Comparison of ENCODE assay signal across 12 mouse cellular contexts in the genomic region with DNA sequence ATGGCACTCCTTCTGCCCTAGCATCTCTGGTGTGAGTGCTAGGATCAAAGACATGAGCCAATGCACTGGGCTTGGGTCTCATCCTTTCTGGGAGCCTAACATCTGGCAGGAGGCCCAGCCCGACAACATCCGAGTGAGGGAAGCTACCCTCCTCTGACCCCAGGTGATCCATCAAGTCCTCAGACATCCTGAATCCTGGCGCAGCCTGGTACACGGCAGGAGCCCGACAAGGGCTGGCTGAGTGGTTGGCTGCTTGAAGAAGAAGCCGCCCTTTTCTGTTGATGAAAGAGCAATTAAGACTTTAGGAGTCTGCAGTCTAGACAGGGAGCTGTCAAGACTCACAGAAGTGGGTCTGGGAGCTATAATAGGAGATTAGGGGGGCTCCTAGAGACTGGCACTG.
A peak's percentile ranks its signal among the peaks of the same experiment; 100 is the strongest.
DNase-seq lines count a peak whose midpoint lies in the region; ATAC-seq lines count a peak whose summit lies in the region.
"Had no signal": no experiment of that assay in that cellular context is flagged by ENCODE, and none has a peak within 500 bp of the region (broad histone marks: within the 10 kb centered on the region; RNA-seq: fewer than 3 reads in every experiment).

No protein-coding gene starts in this region.

- no peaks in the 10 kb centered on the region for H3K27me3 ChIP-seq in intestine, embryonic 14.5 days (replicated peaks; ENCODE audit: control insufficient read depth, insufficient read depth, low read length)
- H3K27me3 ChIP-seq in intestine, embryonic 16.5 days (replicated peaks; ENCODE audit: control insufficient read depth, insufficient read depth, low read length) = no peaks in the 10 kb centered on the region
- no peaks in the 10 kb centered on the region for H3K27me3 ChIP-seq in hindbrain, embryonic 12.5 days
- H3K27me3 ChIP-seq in midbrain, embryonic 15.5 days (replicated peaks) = no peaks in the 10 kb centered on the region
- H3K27me3 ChIP-seq: limb, embryonic 15.5 days; stomach, embryonic 15.5 days had no signal

- H3K36me3 ChIP-seq in intestine, embryonic 14.5 days (ENCODE audit: control insufficient read depth, insufficient read depth, low read length) = no peaks in the 10 kb centered on the region
- no peaks in the 10 kb centered on the region for H3K36me3 ChIP-seq in intestine, embryonic 16.5 days (ENCODE audit: control insufficient read depth, insufficient read depth, low read length)
- H3K36me3 ChIP-seq in hindbrain, embryonic 12.5 days = no peaks in the 10 kb centered on the region
- no peaks in the 10 kb centered on the region for H3K36me3 ChIP-seq in midbrain, embryonic 15.5 days (replicated peaks)
- H3K36me3 ChIP-seq: limb, embryonic 15.5 days; stomach, embryonic 15.5 days had no signal

- peak overlapping the region; percentile 76; the same call in 1 of the 2 replicates for H3K27ac ChIP-seq in intestine, embryonic 14.5 days (ENCODE audit: low read depth)
- no peak overlapping the region for H3K27ac ChIP-seq in intestine, embryonic 16.5 days (ENCODE audit: low read length)
- H3K27ac ChIP-seq in hindbrain, embryonic 12.5 days = peak overlapping the region; percentile 97
- peak overlapping the region; percentile 92 for H3K27ac ChIP-seq in midbrain, embryonic 15.5 days
- H3K27ac ChIP-seq: limb, embryonic 15.5 days; stomach, embryonic 15.5 days had no signal

- no peak overlapping the region for H3K9ac ChIP-seq in intestine, embryonic 14.5 days (ENCODE audit: low read length)
- H3K9ac ChIP-seq in intestine, embryonic 16.5 days (ENCODE audit: low read depth, low read length) = no peak overlapping the region
- H3K9ac ChIP-seq in hindbrain, embryonic 12.5 days = no peak overlapping the region
- H3K9ac ChIP-seq in midbrain, embryonic 15.5 days = no peak overlapping the region
- H3K9ac ChIP-seq: limb, embryonic 15.5 days; stomach, embryonic 15.5 days had no signal

- WGBS in intestine, embryonic 14.5 days = 21% methylated on average over 6 of the region's 6 CpGs
- 23% methylated on average over 6 of the region's 6 CpGs for WGBS in intestine, embryonic 16.5 days
- WGBS in hindbrain, embryonic 12.5 days = 14% methylated on average over 6 of the region's 6 CpGs
- WGBS in midbrain, embryonic 15.5 days = 38% methylated on average over 6 of the region's 6 CpGs

- H3K9me3 ChIP-seq in intestine, embryonic 14.5 days (ENCODE audit: control insufficient read depth, low read length) = no peaks in the 10 kb centered on the region
- no peaks in the 10 kb centered on the region for H3K9me3 ChIP-seq in intestine, embryonic 16.5 days (ENCODE audit: control insufficient read depth, low read length)
- no peaks in the 10 kb centered on the region for H3K9me3 ChIP-seq in hindbrain, embryonic 12.5 days (replicated peaks)
- no peaks in the 10 kb centered on the region for H3K9me3 ChIP-seq in midbrain, embryonic 15.5 days
- H3K9me3 ChIP-seq: limb, embryonic 15.5 days; megakaryocyte, embryonic 14.5 days; stomach, embryonic 15.5 days had no signal

- no peak overlapping the region for H3K4me2 ChIP-seq in intestine, embryonic 14.5 days (ENCODE audit: low read length)
- H3K4me2 ChIP-seq in intestine, embryonic 16.5 days (ENCODE audit: low read depth, low read length) = no peak overlapping the region
- H3K4me2 ChIP-seq in hindbrain, embryonic 12.5 days (replicated peaks) = no peak overlapping the region
- no peak overlapping the region for H3K4me2 ChIP-seq in midbrain, embryonic 15.5 days
- H3K4me2 ChIP-seq: limb, embryonic 15.5 days; stomach, embryonic 15.5 days had no signal

- 0 out of 2 replicates have a peak, but pooled peaks have one; percentile 30 for ATAC-seq in intestine, embryonic 14.5 days (replicated peaks; ENCODE audit: low FRiP score, low TSS enrichment, low read depth)
- no peak for ATAC-seq in intestine, embryonic 16.5 days
- no peak for ATAC-seq in hindbrain, embryonic 12.5 days (ENCODE audit: low FRiP score)
- ATAC-seq in midbrain, embryonic 15.5 days (replicated peaks) = no peak

- peaks cover 31% of the 10 kb centered on the region for H3K4me1 ChIP-seq in intestine, embryonic 14.5 days (replicated peaks; ENCODE audit: control insufficient read depth, insufficient read depth, low read length)
- peaks cover 17% of the 10 kb centered on the region for H3K4me1 ChIP-seq in intestine, embryonic 16.5 days (ENCODE audit: control insufficient read depth, insufficient read depth, low read length)
- H3K4me1 ChIP-seq in hindbrain, embryonic 12.5 days = peaks cover 69% of the 10 kb centered on the region
- peaks cover 60% of the 10 kb centered on the region for H3K4me1 ChIP-seq in midbrain, embryonic 15.5 days
- H3K4me1 ChIP-seq: megakaryocyte, embryonic 14.5 days had no signal

- H3K4me3 ChIP-seq in intestine, embryonic 14.5 days (ENCODE audit: low read depth, low read length) = no peak overlapping the region
- no peak overlapping the region for H3K4me3 ChIP-seq in intestine, embryonic 16.5 days (ENCODE audit: low read length)
- H3K4me3 ChIP-seq in hindbrain, embryonic 12.5 days = no peak overlapping the region
- H3K4me3 ChIP-seq in midbrain, embryonic 15.5 days = no peak overlapping the region
- H3K4me3 ChIP-seq: limb, embryonic 15.5 days; megakaryocyte, embryonic 14.5 days; stomach, embryonic 15.5 days had no signal

- DNase-seq in intestine, embryonic 14.5 days (ENCODE audit: low spot score) = no peak
- DNase-seq in embryo, embryonic 11 days = peak; percentile 76
- no peak for DNase-seq in spleen, adult 18-20 months
- no peak for DNase-seq in left cerebral cortex, adult 11 months (ENCODE audit: low spot score)
- no peak for DNase-seq in adipocyte (ENCODE audit: low spot score)
- DNase-seq: cerebellum, postnatal 36 days had no signal
